Mouse (Mus musculus): ENCODE measurements around the gene Eif2b5.
A peak's percentile ranks its signal among the peaks of the same experiment; 100 is the strongest.

The Eif2b5 gene

DNA sequence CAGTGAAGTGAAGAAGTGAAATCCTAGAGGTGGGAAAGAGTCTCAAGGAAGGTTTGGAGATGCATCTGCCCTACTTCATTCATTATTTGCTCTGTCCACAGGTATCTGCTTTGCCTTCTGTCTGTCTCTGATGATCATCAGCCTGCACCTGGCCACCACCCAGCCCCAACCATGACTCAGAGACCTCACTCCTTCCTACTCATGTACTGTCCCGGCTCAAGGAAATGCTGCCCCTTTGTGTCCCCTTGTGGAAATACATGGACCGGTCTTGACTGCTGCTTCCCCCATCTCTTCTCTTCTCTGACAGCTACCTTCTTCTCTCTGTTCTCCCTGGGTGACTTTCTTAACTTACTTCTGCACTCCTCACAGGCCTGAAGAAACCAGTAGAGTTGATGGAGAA, 8.0 kb upstream of the Eif2b5 start:
- DNase-seq (ENCODE audit: low read depth) = no peak

DNA sequence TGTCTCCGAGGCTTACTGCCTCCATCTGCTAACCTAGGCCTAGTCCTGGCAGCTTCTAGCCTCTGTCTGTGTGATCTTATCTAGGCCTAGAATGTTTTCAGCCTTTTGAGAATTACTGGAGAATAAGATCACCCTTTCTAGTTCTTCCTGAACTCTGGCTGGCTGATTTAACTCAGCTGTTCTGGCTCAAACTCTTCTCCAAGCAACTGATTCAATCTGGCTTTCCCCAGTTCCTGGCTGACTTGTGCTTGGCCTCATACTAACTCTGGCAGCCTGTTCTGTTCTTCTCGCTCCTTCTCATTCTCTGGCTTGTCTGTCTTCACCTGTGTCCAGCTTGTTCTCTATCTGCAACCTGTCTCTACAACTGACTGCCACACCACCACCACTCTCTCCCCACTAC, 7.3 kb upstream of the Eif2b5 start:
- DNase-seq (ENCODE audit: low read depth) = no peak

DNA sequence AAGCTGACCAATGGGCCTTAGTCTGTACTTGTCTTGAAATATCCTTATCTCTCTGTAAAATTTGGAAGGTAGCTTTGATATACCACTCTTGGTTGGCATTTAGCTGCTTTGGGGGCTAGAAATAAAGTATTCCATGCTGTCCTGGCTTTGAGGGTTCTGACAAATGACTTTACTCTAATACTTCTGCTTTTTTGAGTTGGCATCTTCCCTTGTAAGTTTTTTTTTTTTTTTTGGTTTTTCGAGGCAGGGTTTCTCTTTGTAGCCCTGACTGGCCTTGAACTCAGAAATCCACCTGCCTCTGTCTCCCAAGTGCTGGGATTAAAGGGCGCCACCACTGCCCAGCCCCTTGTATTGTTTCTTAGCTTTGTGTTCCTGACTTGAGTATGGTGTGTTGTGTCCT, 5.2 kb upstream of the Eif2b5 start:
- DNase-seq (ENCODE audit: low read depth) = no peak

DNA sequence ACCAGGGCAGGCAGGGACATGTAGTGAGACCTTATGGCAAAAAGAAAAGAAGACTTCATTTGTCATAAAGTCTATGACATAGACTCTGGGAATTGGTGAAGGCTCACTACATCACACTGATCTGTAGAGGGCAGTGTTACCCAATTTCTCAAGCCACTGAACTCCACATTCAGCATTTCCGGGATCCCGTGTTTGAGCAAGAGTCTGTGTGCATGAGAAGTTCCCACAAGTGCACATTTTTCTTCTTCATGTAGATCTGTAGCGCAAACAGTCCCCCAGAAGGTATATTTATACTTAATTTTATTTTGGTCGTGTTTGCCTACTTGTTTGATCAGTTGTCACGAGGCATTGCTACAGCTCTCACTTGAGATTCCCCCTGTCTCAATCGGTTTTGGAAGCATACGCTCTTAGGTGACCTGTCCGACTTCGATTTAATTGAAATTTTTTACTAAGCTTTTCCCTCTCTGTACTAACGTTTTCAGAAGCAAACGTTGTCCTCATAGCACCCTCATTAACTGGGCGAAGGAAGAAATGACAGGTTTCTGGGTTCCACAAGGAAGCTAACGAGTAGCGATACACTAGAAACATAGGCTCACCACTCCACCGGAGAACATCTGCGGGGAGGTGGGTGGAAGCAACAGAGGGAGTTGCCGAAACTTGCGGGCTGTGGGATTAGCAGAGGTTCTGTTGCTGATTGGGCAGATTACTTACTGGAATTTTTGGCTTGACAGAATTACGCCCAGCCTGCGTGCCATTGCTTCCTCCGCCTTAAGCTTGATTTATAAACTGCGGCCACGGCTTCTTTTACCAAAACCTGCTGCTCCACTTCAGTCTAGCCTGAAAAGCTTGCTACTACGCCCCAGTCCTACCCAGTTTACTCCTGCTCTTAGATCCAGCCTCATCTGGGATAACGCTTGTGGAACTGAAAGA, 1.7 kb upstream of the Eif2b5 start:
- peak; percentile 89 for DNase-seq (ENCODE audit: low read depth)

DNA sequence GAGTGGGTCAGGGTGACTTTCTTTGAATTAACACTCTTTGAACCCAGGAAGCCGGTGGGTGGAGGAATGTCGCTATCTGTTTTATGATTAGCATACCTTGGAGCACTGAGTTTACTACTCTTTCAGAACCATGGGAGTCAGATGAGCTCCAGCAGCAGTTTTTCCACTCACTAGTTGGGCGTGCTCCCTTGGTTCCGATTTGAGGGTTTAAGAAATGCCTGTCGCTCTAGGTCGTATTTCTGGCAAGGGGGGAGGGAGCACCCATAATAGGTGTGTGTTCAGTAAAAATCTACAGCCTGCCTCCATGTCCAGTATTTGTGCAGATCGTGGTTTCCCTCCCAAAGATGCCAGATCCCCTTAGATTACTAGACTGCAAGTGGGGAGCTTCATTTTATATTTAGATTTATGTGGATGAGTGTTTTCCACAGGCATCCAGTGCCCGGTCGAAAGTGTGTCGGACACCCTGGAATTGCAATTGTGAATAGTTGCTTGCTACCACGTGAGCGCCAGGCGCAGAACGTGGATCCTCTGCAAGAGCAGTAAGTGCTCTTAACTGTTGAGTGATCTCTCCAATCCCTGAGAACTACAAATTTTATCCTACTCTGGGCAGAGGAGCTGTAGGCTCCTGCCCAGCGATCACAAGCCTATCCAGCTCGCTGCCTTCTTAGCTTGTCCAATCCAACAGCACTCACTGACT, 489 bp upstream of the Eif2b5 start:
- DNase-seq (ENCODE audit: low read depth) = no peak

DNA sequence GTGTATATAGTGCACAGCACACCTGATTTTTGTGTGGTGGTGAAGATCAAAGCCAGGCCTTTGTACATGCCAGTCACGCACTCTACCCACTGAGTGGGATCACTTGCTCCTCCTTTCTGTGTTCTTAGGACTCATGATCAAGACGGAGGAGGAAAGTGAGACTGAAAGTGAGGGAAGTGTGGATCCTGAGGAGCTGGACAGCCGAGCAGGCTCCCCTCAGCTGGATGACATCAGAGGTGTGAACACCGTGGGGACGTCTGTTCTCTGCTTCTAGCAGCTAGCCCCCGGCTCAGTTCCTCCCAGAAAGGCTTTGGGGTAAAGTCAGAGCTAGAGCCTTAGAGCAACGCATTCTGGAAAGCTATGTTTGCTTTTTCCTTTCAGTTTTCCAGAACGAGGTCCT, 7.4 kb downstream of the Eif2b5 start:
- DNase-seq (ENCODE audit: low read depth) = no peak

DNA sequence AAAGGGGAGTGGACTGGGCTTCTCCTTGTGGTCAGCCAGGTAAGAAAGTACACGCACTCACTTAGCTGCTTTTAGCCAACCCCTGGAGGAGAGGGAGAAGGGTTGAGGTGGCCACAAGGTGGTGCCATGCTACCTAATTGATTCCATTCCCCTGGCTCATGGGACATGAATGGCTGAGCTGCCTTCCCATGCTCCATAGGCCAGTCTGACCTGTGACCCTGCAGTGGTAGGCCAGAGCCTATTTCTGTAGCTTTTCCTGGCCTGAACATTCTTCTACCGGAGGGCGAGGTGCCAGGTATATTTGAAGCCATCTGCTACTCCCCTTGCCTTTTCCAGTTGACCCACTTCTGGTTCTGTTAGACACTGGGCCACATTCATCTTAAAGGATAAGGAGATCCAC, 10.7 kb downstream of the Eif2b5 start:
- DNase-seq (ENCODE audit: low read depth) = peak; percentile 35

DNA sequence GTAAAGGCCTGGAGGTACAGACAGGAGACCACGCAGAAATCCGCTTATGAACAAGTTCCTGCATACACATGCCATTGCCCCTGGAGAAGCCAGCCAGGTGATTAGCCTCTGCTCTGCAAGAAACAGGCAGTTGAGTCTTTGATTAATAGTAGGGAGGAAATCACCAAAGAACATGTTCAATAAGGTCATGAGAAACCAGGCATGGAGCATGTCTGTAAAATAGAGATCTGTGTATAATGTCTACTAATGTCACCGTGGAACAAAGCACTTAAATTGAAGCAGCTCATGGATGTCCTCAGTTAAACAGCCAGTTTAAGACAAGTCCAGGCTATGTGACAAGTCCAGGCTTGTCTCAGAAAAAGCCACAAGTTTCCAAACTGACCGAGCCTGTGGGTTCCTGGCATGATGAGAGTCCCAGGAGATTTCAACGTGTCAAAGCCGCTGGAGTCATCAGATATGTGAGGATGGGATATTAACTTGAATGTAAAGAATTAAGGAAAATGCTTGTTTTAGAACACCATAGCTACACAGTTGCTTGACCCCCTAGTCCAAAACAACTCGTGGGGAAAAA, 12.7 kb downstream of the Eif2b5 start:
- DNase-seq (ENCODE audit: low read depth) = no peak

DNA sequence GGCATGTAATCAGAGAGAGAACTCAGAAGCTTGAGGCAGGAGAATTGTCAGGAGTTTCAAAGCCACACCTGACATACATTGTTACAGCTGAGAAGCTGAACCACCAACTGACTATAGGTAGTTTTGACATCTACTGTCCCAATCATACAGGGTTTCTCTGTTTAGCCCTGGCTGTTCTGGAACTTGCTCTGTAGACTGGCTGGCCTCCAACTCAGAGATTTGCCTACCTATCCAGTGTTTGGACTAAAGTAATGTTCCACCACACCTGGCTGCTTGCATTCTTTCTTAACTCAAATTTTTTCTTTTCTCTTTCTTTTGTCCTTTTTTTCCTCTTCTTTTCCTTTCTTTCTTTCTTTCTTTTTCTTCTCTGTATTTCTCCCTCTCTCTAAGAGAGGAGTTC, 17.4 kb downstream of the Eif2b5 start:
- peak; percentile 32 for DNase-seq (ENCODE audit: low read depth)

DNA sequence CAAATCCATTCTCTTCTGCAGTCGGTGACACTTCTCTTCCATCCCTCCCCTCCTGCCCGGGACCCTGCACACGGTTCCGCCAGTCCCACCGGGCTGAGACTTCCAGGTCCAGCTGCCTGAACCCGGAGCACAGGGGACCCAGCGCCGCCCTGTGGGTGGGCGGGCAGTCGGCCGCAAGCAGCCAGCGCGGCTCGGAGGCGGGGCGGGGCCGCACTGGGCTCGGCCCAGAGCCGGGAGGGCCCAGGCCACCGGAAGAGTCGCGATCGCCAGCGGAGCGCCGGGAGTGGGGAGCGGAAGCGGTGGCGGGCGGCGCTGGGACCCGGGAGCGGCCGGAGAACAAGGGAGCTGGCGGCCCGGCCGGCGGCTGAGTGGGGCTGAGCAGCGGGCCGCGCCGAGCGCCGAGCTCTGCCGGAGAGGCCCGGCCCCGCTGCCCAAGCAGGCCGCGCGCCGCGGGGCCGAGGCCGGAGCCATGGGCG, 18.1 kb downstream of the Eif2b5 start, which contains the start of gene Dvl3:
TSS of gene Dvl3 (plus strand) at position 257 of the 476 bp plus-strand sequence.
- peak; percentile 66 for DNase-seq (ENCODE audit: low read depth)

DNA sequence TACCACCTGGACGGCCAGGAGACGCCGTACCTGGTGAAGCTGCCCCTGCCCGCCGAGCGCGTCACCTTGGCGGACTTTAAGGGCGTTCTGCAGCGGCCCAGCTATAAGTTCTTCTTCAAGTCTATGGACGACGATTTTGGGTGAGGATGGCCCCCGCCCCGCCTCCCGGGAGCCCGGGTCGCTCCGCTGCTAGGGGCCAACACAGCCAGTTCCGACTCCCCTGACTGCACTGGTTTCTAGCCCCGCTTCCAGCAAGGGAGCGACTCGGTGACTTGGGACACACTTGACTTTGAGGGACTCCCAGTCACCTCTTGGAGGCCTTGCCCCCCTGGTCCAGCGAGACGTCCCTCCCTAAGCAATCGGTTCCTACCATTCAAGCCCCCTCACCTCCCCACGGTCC, 18.6 kb downstream of the Eif2b5 start:
- peak; percentile 55 for DNase-seq (ENCODE audit: low read depth)

DNA sequence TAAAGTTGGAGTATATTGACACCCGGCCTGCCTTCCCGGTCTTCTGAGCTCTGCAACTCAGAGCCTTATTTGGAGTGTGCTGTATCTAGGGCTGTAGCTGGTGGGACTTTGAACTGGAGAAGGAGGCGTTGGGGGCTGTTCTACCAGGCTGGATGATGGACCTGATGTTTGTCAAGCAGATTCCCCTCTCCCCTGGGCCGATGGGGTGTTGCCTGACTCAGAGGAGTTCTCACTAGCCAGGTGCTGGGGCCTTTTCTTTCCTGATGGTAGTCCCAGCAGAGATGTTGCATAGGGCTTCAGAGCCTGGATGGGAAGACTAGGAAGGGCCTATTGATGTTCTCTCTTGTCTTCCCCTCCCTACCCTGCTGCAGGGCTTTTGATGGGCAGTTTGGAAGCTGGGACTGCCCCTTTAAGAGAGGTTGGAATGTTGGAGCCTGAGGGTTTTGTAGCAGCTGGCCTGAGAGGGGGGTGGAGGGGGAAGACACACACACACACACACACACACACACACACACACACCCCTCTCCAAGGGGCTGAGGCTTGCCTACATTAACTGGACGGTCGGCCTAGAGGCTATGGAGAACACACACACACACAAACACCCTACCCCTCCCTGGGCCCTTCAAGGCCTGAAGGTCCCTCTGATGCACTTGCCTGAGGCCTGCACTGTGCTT, 19.2 kb downstream of the Eif2b5 start:
- DNase-seq (ENCODE audit: low read depth) = peak; percentile 38

DNA sequence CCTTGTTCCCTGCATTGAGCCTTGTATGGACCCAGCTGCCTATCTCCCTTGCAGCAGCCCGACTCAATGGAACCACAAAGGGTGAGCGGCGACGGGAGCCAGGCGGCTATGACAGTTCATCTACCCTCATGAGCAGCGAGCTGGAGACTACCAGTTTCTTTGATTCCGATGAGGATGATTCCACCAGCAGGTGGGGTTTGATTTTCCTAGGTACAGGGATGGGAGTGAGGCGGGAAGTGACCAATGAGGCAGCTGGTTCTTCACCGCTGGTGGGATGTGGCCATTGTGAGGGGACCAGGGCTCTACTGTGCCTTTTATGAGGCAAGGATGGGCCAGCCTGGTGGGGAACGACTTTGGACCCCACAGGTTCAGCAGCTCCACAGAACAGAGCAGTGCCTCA, 25.3 kb downstream of the Eif2b5 start:
- DNase-seq (ENCODE audit: low read depth) = no peak

DNA sequence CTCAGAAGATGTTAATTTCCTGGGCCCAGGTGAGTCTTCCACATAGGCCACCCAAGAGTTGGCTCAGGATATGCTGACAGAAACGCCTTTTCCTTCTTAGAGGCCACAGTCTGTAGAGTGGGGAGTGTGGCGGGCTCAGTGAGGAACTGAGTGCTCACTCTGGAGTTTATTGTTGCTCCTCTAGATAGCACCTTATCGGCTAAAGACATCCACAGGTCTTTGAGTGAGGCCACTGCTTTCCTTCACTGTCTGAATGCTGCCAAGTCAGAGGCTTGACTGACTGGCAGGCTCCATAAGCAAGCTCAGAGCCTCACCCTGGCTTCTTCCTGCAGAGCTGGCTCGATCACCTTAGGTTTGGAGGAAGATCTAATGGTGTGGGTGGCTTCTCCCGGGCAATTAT, 30.2 kb downstream of the Eif2b5 start:
- DNase-seq (ENCODE audit: low read depth) = no peak

DNA sequence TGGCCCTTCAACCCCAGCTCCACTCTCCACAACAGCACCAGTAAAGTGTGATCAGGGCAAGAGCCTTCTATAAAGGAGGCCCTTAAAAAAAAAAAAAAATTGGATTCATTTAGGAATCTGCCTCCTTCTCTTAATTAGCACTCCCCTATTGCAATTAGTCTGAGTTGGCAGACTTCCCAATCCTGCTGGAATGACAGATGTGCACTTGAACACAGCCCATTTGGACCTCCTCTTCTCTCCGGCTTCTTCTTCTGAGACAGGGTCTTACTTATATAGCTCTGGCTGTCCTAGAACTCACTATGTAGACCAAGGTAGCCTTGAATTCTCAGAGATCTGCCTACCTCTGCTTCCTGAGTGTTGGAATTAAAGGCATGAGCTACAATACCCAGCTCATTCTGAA, 30.8 kb downstream of the Eif2b5 start:
- DNase-seq (ENCODE audit: low read depth) = no peak

DNA sequence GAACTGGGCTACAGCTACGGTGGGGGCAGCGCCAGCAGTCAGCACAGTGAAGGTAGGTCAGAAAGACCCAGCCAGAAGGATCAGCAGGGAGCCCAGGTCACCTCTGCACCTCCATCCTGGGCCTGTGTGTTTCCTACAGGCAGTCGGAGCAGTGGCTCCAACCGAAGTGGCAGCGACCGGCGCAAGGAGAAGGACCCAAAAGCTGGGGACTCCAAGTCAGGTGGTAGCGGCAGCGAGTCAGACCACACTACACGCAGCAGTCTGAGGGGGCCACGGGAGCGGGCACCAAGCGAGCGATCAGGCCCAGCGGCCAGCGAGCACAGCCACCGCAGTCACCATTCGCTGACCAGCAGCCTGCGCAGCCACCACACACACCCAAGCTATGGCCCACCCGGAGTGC, 32.3 kb downstream of the Eif2b5 start:
- DNase-seq (ENCODE audit: low read depth) = no peak

DNA sequence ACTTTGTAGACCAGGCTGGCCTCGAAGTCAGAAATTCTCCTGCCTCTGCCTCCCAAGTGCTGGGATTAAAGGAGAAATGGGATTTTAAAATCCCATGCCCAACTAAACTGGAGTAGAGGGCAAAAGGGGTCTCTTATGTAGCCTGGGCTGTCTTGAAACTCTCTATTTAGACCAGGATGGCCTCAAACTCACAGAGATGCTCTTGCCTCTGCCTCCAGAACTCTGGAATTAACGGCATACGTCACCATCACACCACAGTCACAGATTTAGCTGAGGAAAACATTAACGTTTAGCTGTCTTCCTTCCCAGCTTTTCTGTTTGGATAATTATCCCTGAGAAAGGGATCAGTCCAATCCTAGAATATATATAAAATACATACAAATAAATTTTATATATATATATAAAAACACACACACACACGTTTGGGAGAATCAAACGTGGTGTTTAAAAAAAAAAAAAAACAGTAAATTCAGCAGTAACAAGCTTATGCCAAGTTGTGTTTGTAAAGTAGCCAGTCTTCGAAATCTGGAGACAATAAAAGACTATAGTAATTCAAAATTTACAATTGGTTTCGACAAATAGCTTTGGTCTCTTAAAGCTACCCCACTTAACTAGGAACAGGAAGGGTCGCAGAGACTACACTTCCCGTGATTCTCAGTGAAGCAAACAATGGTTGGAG, 36.1 kb downstream of the Eif2b5 start:
- DNase-seq (ENCODE audit: low read depth) = no peak

DNA sequence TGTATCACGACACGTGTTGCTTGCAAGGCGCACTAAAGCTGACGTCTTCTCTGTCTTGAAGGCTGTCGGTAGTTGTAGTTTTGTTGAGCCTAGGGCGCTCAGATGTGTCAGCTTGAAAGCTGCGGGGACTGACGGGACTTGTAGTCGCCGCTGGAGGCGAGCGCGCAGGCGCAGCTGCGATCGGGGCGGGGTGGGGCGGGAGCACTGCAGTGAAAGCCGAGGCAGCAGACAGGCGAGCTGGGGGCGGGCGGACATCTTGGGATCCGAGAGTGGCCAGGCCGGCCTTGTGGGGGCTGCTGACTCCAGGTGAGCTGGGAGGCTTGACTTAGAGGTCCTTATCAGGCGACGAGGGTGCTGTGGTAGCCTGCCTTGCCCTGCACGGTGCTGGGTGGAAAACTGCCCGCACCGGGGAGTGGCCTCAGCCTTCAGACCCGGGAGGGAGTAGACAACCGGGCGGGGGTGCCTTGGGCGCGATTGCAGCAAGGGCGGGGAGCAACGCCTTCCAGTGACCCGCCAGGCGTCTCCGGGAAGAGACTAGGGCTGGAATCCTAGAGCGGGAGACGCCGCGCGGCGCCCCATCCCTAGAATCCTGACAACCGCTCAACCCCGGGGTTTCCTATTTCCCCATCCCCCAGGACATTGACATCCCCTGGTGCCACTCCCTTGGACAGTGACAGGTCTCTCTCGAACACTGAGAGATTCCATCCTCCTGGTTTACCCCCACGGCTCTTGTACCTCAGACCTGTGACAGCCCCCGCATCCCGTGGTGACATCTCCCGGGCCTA, 36.9 kb downstream of the Eif2b5 start, which contains the start of gene Ap2m1:
TSS of gene Ap2m1 (plus strand) at position 183 of the 785 bp plus-strand sequence.
- peak; percentile 98 for DNase-seq (ENCODE audit: low read depth)

DNA sequence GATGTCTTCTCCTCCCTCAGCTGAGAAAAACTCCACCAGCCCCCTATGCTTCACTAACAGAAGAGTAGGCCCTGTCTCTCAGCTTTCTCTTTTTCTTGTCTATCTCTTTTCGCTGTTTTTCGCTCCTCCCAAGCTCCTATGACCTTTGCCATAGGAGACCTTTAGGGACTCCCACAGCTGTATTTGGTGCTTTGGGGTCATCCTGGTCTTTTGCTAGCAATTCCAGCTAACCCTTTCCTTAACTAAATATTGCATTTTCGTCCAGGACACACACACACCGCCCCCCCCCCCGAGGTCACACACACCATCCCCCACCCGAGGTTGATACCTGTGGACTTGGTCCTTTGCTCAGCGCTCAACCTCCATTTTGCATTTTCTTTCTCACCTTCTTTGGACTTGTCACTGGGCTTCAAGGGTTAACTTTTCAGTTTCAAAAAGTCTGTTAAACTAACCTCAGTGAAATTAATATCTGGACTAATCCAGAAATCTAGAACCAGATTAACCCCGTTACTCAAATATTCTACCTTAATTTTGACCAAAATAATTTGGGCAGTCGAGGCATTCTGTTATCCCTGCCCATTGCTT, 37.6 kb downstream of the Eif2b5 start:
- no peak for DNase-seq (ENCODE audit: low read depth)

DNA sequence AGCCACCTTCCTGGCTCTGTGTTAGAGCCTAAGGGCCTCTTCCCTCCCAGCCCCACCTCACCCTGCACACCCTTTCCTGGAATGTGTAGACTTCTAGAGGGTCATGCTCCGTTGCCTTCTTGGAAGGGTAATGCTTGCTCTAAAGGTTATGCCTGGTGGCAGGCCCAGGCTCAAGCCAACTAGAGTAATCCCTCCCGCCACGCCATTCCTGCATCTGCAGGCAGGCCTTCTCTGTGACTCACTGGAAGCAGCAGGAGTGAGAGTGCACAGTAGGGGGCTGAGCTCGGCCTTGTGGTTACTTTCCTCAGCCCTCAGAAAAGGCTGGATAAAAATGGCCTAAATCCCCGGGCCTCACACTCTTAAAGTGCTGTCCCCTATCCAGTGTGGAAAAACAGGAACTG, 38.5 kb downstream of the Eif2b5 start:
- no peak for DNase-seq (ENCODE audit: low read depth)

Data from naive thymus-derived CD4-positive, alpha-beta T cell, adult 2 months (primary cell).